Mouse (Mus musculus): ENCODE measurements at regions not wholly inside any gene's neighbourhood (a gene's known extent, or its start where the extent isn't known, plus 50 kb on each side); places are given as distances from the start of the nearest gene placed in this dataset.
A peak's percentile ranks its signal among the peaks of the same experiment; 100 is the strongest.

DNA sequence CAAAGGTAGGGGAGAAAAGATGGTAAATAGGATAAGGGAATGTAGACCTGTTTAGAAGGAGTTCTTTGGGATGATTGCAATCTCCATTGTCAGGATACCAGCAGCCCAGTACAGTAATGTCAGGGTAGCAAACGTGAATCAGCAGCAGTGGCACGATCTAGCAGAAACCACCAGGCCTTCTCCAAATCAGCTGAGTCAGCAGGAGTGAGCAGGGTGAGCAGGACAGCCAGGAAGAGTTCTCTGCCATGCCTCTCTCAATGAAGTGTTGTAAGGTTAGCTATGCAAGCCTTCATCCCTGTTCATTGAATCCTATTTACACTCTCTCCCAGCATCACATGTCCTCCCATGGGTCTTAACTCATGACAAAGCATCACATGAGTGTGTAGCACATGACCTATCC lies 135.5 kb downstream of the Atp23 start:
- Histone ChIP-seq H3K4me2 (replicated peaks; ENCODE audit: low read depth, low read length, severe bottlenecking) (no peak overlapping the region), H3K4me3 (replicated peaks; ENCODE audit: low read length) (no peak overlapping the region), H3K9ac (ENCODE audit: low read depth, low read length, severe bottlenecking) (no peak overlapping the region), H3K27ac (replicated peaks; ENCODE audit: low read depth, low read length) (no peak overlapping the region), H3K27me3 (ENCODE audit: control insufficient read depth, insufficient read depth, low read length) (no peaks in the 10 kb centered on the region), H3K9me3 (ENCODE audit: control insufficient read depth, low read length) (no peaks in the 10 kb centered on the region), H3K4me1 (ENCODE audit: control insufficient read depth, insufficient read depth, low read length) (no peaks in the 10 kb centered on the region), H3K36me3 (ENCODE audit: control insufficient read depth, insufficient read depth, low read length) (no peaks in the 10 kb centered on the region)
- WGBS: 54% methylated on average over 2 of the region's 2 CpGs
- ATAC-seq (ENCODE audit: low FRiP score, low read depth) (no peak), DNase-seq (ENCODE audit: low spot score) (no peak)
- TF ChIP-seq POLR2A (IDR thresholded peaks at IDR 0.05; ENCODE audit: borderline replicate concordance, extremely low read depth, insufficient read depth, insufficient read length): no peak

DNA sequence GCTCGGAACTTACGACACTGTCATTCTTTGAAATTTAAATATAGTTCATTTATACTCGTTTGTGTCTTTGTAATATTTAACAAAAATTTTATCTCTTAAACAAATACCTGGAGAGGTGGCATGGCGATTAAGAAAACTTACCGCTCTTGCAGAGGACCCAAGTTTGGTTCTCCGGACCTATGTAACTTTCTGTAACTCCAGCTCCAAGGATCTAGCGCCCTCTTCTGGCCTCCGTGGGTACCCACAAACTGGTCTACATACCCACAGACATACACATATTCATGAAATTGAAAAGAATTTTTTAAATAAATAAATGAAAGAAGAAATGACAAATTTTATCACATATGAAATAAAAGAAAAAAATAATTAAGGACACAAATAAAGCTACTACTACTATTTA lies 136.4 kb downstream of the Atp23 start:
- no peaks in the 10 kb centered on the region for H3K4me1 ChIP-seq (ENCODE audit: control insufficient read depth, insufficient read depth, low read length)
- no peaks in the 10 kb centered on the region for H3K36me3 ChIP-seq (ENCODE audit: control insufficient read depth, insufficient read depth, low read length)
- no peak for DNase-seq (ENCODE audit: low spot score)
- no peaks in the 10 kb centered on the region for H3K9me3 ChIP-seq (ENCODE audit: control insufficient read depth, low read length)
- H3K27me3 ChIP-seq (ENCODE audit: control insufficient read depth, insufficient read depth, low read length): no peaks in the 10 kb centered on the region
- 71% methylated on average over 8 of the region's 8 CpGs for WGBS
- H3K4me2 ChIP-seq (replicated peaks; ENCODE audit: low read depth, low read length, severe bottlenecking): no peak overlapping the region
- no peak overlapping the region for H3K4me3 ChIP-seq (replicated peaks; ENCODE audit: low read length)
- no peak for ATAC-seq (ENCODE audit: low FRiP score, low read depth)
- no peak overlapping the region for H3K27ac ChIP-seq (replicated peaks; ENCODE audit: low read depth, low read length)
- H3K9ac ChIP-seq (ENCODE audit: low read depth, low read length, severe bottlenecking): no peak overlapping the region
- TF ChIP-seq POLR2A (IDR thresholded peaks at IDR 0.05; ENCODE audit: borderline replicate concordance, extremely low read depth, insufficient read depth, insufficient read length): no peak

GRCm38 (mm10) chr10:126763976-126764375 lies 137.2 kb downstream of the Atp23 start:
- H3K4me3 ChIP-seq (replicated peaks; ENCODE audit: low read length): no peak overlapping the region
- no peaks in the 10 kb centered on the region for H3K27me3 ChIP-seq (ENCODE audit: control insufficient read depth, insufficient read depth, low read length)
- H3K36me3 ChIP-seq (ENCODE audit: control insufficient read depth, insufficient read depth, low read length): no peaks in the 10 kb centered on the region
- no peaks in the 10 kb centered on the region for H3K9me3 ChIP-seq (ENCODE audit: control insufficient read depth, low read length)
- no peak overlapping the region for H3K27ac ChIP-seq (replicated peaks; ENCODE audit: low read depth, low read length)
- H3K9ac ChIP-seq (ENCODE audit: low read depth, low read length, severe bottlenecking): no peak overlapping the region
- 73% methylated on average over 5 of the region's 5 CpGs for WGBS
- no peak for ATAC-seq (ENCODE audit: low FRiP score, low read depth)
- DNase-seq (ENCODE audit: low spot score): no peak
- H3K4me2 ChIP-seq (replicated peaks; ENCODE audit: low read depth, low read length, severe bottlenecking): no peak overlapping the region
- H3K4me1 ChIP-seq (ENCODE audit: control insufficient read depth, insufficient read depth, low read length): no peaks in the 10 kb centered on the region
- TF ChIP-seq POLR2A (IDR thresholded peaks at IDR 0.05; ENCODE audit: borderline replicate concordance, extremely low read depth, insufficient read depth, insufficient read length): no peak

DNA sequence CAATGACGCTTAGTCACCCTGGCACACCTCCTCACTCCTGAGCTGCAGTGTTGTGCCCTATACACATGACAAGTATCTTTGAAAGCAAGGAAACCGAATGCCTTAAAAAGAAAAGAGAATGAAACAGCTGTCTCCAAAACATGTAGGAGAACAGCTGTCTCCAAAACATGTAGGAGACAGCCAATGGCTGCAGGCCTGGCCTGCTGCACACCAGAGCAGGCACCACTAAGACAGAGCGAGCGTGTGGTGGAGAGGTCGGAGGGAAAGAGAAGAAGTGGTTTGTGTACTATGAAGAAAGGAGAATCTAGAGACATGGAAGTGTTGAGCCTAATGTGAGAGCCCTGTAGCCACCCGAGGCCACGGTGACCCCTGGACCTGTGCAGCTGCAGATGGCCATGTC lies 142.5 kb downstream of the Atp23 start:
- Histone ChIP-seq H3K9ac (ENCODE audit: low read depth, low read length, severe bottlenecking) (no peak overlapping the region), H3K27me3 (ENCODE audit: control insufficient read depth, insufficient read depth, low read length) (no peaks in the 10 kb centered on the region), H3K4me3 (replicated peaks; ENCODE audit: low read length) (no peak overlapping the region), H3K4me2 (replicated peaks; ENCODE audit: low read depth, low read length, severe bottlenecking) (no peak overlapping the region), H3K36me3 (ENCODE audit: control insufficient read depth, insufficient read depth, low read length) (no peaks in the 10 kb centered on the region), H3K27ac (replicated peaks; ENCODE audit: low read depth, low read length) (no peak overlapping the region), H3K4me1 (ENCODE audit: control insufficient read depth, insufficient read depth, low read length) (peaks cover 4% of the 10 kb centered on the region; the same call in 1 of the 2 replicates), H3K9me3 (ENCODE audit: control insufficient read depth, low read length) (no peaks in the 10 kb centered on the region)
- WGBS: 79% methylated on average over 7 of the region's 7 CpGs
- ATAC-seq (ENCODE audit: low FRiP score, low read depth) (0 out of 2 replicates have a peak, but pooled peaks have one; percentile 60), DNase-seq (ENCODE audit: low spot score) (no peak)
- no peak for TF ChIP-seq POLR2A (IDR thresholded peaks at IDR 0.05; ENCODE audit: borderline replicate concordance, extremely low read depth, insufficient read depth, insufficient read length)

GRCm38 (mm10) chr10:126753201-126753600 lies 148.0 kb downstream of the Atp23 start:
- no peaks in the 10 kb centered on the region for H3K27me3 ChIP-seq (ENCODE audit: control insufficient read depth, insufficient read depth, low read length)
- no peaks in the 10 kb centered on the region for H3K9me3 ChIP-seq (ENCODE audit: control insufficient read depth, low read length)
- H3K36me3 ChIP-seq (ENCODE audit: control insufficient read depth, insufficient read depth, low read length): no peaks in the 10 kb centered on the region
- H3K9ac ChIP-seq (ENCODE audit: low read depth, low read length, severe bottlenecking): no peak overlapping the region
- H3K4me2 ChIP-seq (replicated peaks; ENCODE audit: low read depth, low read length, severe bottlenecking): no peak overlapping the region
- DNase-seq (ENCODE audit: low spot score) (no peak), ATAC-seq (ENCODE audit: low FRiP score, low read depth) (no peak)
- 73% methylated on average over 6 of the region's 6 CpGs for WGBS
- peaks cover 8% of the 10 kb centered on the region; the same call in 1 of the 2 replicates for H3K4me1 ChIP-seq (ENCODE audit: control insufficient read depth, insufficient read depth, low read length)
- no peak for TF ChIP-seq POLR2A (IDR thresholded peaks at IDR 0.05; ENCODE audit: borderline replicate concordance, extremely low read depth, insufficient read depth, insufficient read length)
- H3K4me3 ChIP-seq (replicated peaks; ENCODE audit: low read length): no peak overlapping the region
- no peak overlapping the region for H3K27ac ChIP-seq (replicated peaks; ENCODE audit: low read depth, low read length)

DNA sequence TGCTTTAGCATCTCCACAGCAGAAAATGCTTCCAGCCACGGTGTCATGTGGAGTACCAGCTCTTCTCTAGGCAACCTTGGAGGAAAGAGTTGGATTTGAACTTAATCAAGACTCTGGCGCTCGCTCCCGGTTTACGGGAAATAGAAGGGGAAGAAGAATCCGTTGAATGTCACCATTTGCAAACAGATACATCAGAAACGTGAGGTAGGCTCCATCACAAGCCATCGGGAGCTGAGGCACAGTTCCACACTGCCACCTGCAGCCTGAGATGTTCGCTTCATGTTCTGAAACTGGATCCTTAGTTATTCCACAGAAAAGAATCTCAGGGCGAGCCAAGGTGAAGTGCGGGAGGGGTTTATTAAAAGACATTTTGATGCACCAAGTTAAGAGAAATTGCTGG lies 148.5 kb downstream of the Atp23 start:
- Histone ChIP-seq H3K27ac (replicated peaks; ENCODE audit: low read depth, low read length) (no peak overlapping the region), H3K4me2 (replicated peaks; ENCODE audit: low read depth, low read length, severe bottlenecking) (no peak overlapping the region), H3K27me3 (ENCODE audit: control insufficient read depth, insufficient read depth, low read length) (no peaks in the 10 kb centered on the region), H3K4me3 (replicated peaks; ENCODE audit: low read length) (no peak overlapping the region), H3K4me1 (ENCODE audit: control insufficient read depth, insufficient read depth, low read length) (peaks cover 8% of the 10 kb centered on the region; the same call in 1 of the 2 replicates), H3K36me3 (ENCODE audit: control insufficient read depth, insufficient read depth, low read length) (no peaks in the 10 kb centered on the region), H3K9me3 (ENCODE audit: control insufficient read depth, low read length) (no peaks in the 10 kb centered on the region), H3K9ac (ENCODE audit: low read depth, low read length, severe bottlenecking) (no peak overlapping the region)
- 50% methylated on average over 11 of the region's 11 CpGs for WGBS
- DNase-seq (ENCODE audit: low spot score): no peak
- no peak for ATAC-seq (ENCODE audit: low FRiP score, low read depth)
- TF ChIP-seq POLR2A (IDR thresholded peaks at IDR 0.05; ENCODE audit: borderline replicate concordance, extremely low read depth, insufficient read depth, insufficient read length): no peak
